In genomic region chr7:81626460-81626859, GRCm38 (mm10) we compare ENCODE assay signal across 9 mouse cellular contexts. TPM values are rescaled to one million over a fixed set of nuclear protein-coding genes. Genes with fewer than 3 reads are reported as not detected.
A peak's percentile ranks its signal among the peaks of the same experiment; 100 is the strongest.
DNase-seq lines count a peak whose midpoint lies in the region; ATAC-seq and TF ChIP-seq lines count a peak whose summit lies in the region.
"Had no signal": no experiment of that assay in that cellular context is flagged by ENCODE, and none has a peak within 500 bp of the region (broad histone marks: within the 10 kb centered on the region; RNA-seq: fewer than 3 reads in every experiment).

No protein-coding gene starts in this region.

- intact Hi-C loops in left cerebral cortex, postnatal 14 days (cut with DNase I): no loop called here

- DNase-seq in hindbrain, embryonic 11.5 days (ENCODE audit: low spot score): peak; percentile 20
- no peak for DNase-seq in hindbrain, embryonic 10.5 days (ENCODE audit: low spot score)
- DNase-seq in urinary bladder, postnatal 14 days (ENCODE audit: low spot score): peak; percentile 24
- DNase-seq in urinary bladder, postnatal 36 days (ENCODE audit: low spot score in 2 of 2): no peak
- DNase-seq in liver, embryonic 14.5 days (ENCODE audit: low read depth in 3 of 3, low spot score in 3 of 3): peak in 1 of 3 experiments; percentile 7
- DNase-seq in thymus, postnatal 4 days: peak; percentile 67
- no peak for DNase-seq in left cerebral cortex, postnatal 14 days (ENCODE audit: low spot score in 2 of 2)
- DNase-seq in cerebellum, postnatal 4 days (ENCODE audit: low spot score in 2 of 2): no peak

- H3K4me1 ChIP-seq in hindbrain, embryonic 11.5 days (replicated peaks; ENCODE audit: control insufficient read depth, insufficient read depth, low read length): no peaks in the 10 kb centered on the region
- no peaks in the 10 kb centered on the region for H3K4me1 ChIP-seq in hindbrain, embryonic 10.5 days (replicated peaks)
- H3K4me1 ChIP-seq in liver, embryonic 14.5 days (replicated peaks; ENCODE audit: control insufficient read depth in 2 of 2, insufficient read depth in 2 of 2, low read length in 1 of 2): no peaks in the 10 kb centered on the region

- H3K4me2 ChIP-seq in hindbrain, embryonic 11.5 days (replicated peaks; ENCODE audit: low read depth, low read length): no peak overlapping the region
- H3K4me2 ChIP-seq in liver, embryonic 14.5 days (ENCODE audit: low read depth): no peak overlapping the region

- no peak for ATAC-seq in hindbrain, embryonic 11.5 days (ENCODE audit: low FRiP score)
- no peak for ATAC-seq in liver, embryonic 14.5 days (ENCODE audit: insufficient read depth)
- ATAC-seq: midbrain, embryonic 16.5 days had no signal

- H3K4me3 ChIP-seq in hindbrain, embryonic 11.5 days (ENCODE audit: low read depth, low read length): no peak overlapping the region
- H3K4me3 ChIP-seq in hindbrain, embryonic 10.5 days: no peak overlapping the region
- no peak overlapping the region for H3K4me3 ChIP-seq in liver, embryonic 14.5 days (ENCODE audit: insufficient read depth in 1 of 2, low read depth in 2 of 2, low read length in 2 of 2)

- H3K27me3 ChIP-seq in hindbrain, embryonic 11.5 days (ENCODE audit: control insufficient read depth, insufficient read depth, low read length): no peaks in the 10 kb centered on the region
- H3K27me3 ChIP-seq in hindbrain, embryonic 10.5 days (ENCODE audit: insufficient read depth, poor library complexity, severe bottlenecking): no peaks in the 10 kb centered on the region
- H3K27me3 ChIP-seq in liver, embryonic 14.5 days (ENCODE audit: control insufficient read depth, insufficient read depth, low read length): no peaks in the 10 kb centered on the region

- no peak for TF ChIP-seq EP300 in liver, embryonic 14.5 days (IDR thresholded peaks at IDR 0.05; ENCODE audit: low read depth)

- 90% methylated on average over 2 of the region's 2 CpGs for WGBS in hindbrain, embryonic 11.5 days
- WGBS in hindbrain, embryonic 10.5 days: 81% methylated on average over 2 of the region's 2 CpGs
- WGBS in liver, embryonic 14.5 days (ENCODE audit: insufficient replicate concordance): 66% methylated on average over 2 of the region's 2 CpGs

- peak; percentile 78 for TF ChIP-seq CTCF in liver, embryonic 14.5 days (IDR thresholded peaks at IDR 0.05; ENCODE audit: low read depth)

- H3K36me3 ChIP-seq in hindbrain, embryonic 11.5 days (ENCODE audit: control insufficient read depth, insufficient read depth, low read length): no peaks in the 10 kb centered on the region
- H3K36me3 ChIP-seq in hindbrain, embryonic 10.5 days: no peaks in the 10 kb centered on the region
- H3K36me3 ChIP-seq in liver, embryonic 14.5 days (replicated peaks; ENCODE audit: control insufficient read depth, insufficient read depth, low read depth): no peaks in the 10 kb centered on the region

- H3K27ac ChIP-seq in hindbrain, embryonic 11.5 days (ENCODE audit: low read depth, low read length): no peak overlapping the region
- H3K27ac ChIP-seq in hindbrain, embryonic 10.5 days: no peak overlapping the region
- no peak overlapping the region for H3K27ac ChIP-seq in liver, embryonic 14.5 days

- H3K9me3 ChIP-seq in hindbrain, embryonic 11.5 days (ENCODE audit: control insufficient read depth, low read length): no peaks in the 10 kb centered on the region
- H3K9me3 ChIP-seq in hindbrain, embryonic 10.5 days: peaks cover 7% of the 10 kb centered on the region
- no peaks in the 10 kb centered on the region for H3K9me3 ChIP-seq in liver, embryonic 14.5 days (ENCODE audit: control insufficient read depth, low read length)

- H3K9ac ChIP-seq in hindbrain, embryonic 11.5 days (ENCODE audit: low read depth, low read length): no peak overlapping the region
- no peak overlapping the region for H3K9ac ChIP-seq in liver, embryonic 14.5 days (replicated peaks)

RNA-seq across cellular contexts. Expression of gene Whamm, which starts 55.4 kb away (rescaled TPM):
- polyA plus RNA-seq in hindbrain, embryonic 11.5 days (2014; fragmentation: Nextera tagmentation; extraction: Ambion mirVana): 7.5 and 9.0 TPM in 2 replicates
- 2.9 and 4.2 TPM in 2 replicates for polyA plus RNA-seq in hindbrain, embryonic 10.5 days (2016; fragmentation: Nextera tagmentation; extraction: Ambion mirVana)
- polyA plus RNA-seq in liver, embryonic 14.5 days (2012; rRNA removed): 4.3 and 6.9 TPM in 2 replicates
- polyA plus RNA-seq in liver, embryonic 14.5 days (2014; fragmentation: Nextera tagmentation; extraction: Ambion mirVana): 6.2 and 6.3 TPM in 2 replicates
- 10 to 100 TPM; 15.4 to 15.5 TPM for total RNA-seq in left cerebral cortex, postnatal 14 days (2021)

RNA-seq across cellular contexts. Expression of gene Fsd2, which starts 59.7 kb away (rescaled TPM):
- polyA plus RNA-seq in hindbrain, embryonic 11.5 days (2014; fragmentation: Nextera tagmentation; extraction: Ambion mirVana): 0.29 and 0.52 TPM in 2 replicates
- 0.07 and 0.54 TPM in 2 replicates for polyA plus RNA-seq in hindbrain, embryonic 10.5 days (2016; fragmentation: Nextera tagmentation; extraction: Ambion mirVana)
- polyA plus RNA-seq in liver, embryonic 14.5 days (2012; rRNA removed): 0.04 and 0.08 TPM in 2 replicates
- polyA plus RNA-seq in liver, embryonic 14.5 days (2014; fragmentation: Nextera tagmentation; extraction: Ambion mirVana): 0.10 and 0.19 TPM in 2 replicates
- total RNA-seq in left cerebral cortex, postnatal 14 days (2021): under 1 TPM in 1 of 2 experiments, not detected in 1; 0.24 TPM

Comparison
In these comparisons a context has a peak if more than half of its experiments do, and no peak if none do; other contexts are left out.
1. DNase-seq: peak in hindbrain, embryonic 11.5 days (single experiment), urinary bladder, postnatal 14 days (single experiment) and thymus, postnatal 4 days (single experiment); none in hindbrain, embryonic 10.5 days (single experiment), urinary bladder, postnatal 36 days (0 of 2), left cerebral cortex, postnatal 14 days (0 of 2) and cerebellum, postnatal 4 days (0 of 2).